Mouse (Mus musculus) heart, postnatal 0 days (tissue): ENCODE measurements around the gene Ap5s1.

Experiments
- CTCF ChIP-seq: IDR thresholded peaks from 2 replicates; pipeline ENCODE4 v1.5.1; 2016; ENCODE audit warnings: antibody characterized with exemption, control low read depth, low read depth
- EP300 ChIP-seq: IDR thresholded peaks from 2 replicates; pipeline ENCODE4 v1.6.1; 2016; ENCODE audit warnings: antibody characterized with exemption, low read depth

GRCm38 (mm10) chr2:131163924-131164323 is 43.0 kb upstream of the Ap5s1 start:
- no peak for TF ChIP-seq CTCF
- no peak for TF ChIP-seq EP300
